Mouse (Mus musculus): Measurements from ENCODE around the gene Polr2a. TPM values are rescaled to one million over a fixed set of nuclear protein-coding genes. Genes with fewer than 3 reads are reported as not detected.

The Polr2a gene
- polyA plus RNA-seq, 1 experiment from 2014 or later = 16.4 TPM

GRCm38 (mm10) chr11:69712954-69713672 is 45.3 kb downstream of the Polr2a start:
- no peak for ATAC-seq
- WGBS = 85% methylated on average over 20 of the region's 20 CpGs

DNA sequence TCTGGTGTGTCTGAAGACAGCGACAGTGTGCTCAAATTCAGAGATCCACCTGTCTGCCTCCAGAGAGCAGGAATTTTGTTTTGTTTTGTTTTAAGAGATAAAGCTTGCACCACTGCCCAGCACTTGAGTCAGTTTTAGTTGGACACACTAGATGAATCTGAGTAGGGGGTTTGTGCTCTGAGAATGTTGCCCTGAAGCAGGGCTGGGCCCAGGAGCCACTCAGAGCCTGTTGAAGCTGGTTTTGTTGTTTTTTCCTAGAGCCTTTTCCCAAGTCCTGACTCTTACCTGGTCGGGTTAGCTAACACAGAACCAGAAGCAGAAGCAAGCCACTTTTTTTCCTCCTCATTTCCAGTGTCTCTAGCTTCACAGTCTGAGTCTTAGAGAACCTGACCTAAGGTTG is 47.4 kb downstream of the Polr2a start:
- no peaks in the 10 kb centered on the region for H3K27me3 ChIP-seq (replicated peaks; ENCODE audit: control insufficient read depth, insufficient read depth, low read length)
- peaks cover 8% of the 10 kb centered on the region for H3K4me1 ChIP-seq (replicated peaks; ENCODE audit: control insufficient read depth, insufficient read depth, low read length)
- H3K9me3 ChIP-seq (ENCODE audit: control insufficient read depth, low read length) = no peaks in the 10 kb centered on the region
- H3K4me3 ChIP-seq (replicated peaks; ENCODE audit: low read length) = no peak overlapping the region
- H3K4me2 ChIP-seq (ENCODE audit: low read length) = no peak overlapping the region
- H3K36me3 ChIP-seq (ENCODE audit: control insufficient read depth, insufficient read depth) = no peaks in the 10 kb centered on the region
- H3K27ac ChIP-seq (ENCODE audit: low read length) = no peak overlapping the region
- 83% methylated on average over 2 of the region's 2 CpGs for WGBS
- ATAC-seq = no peak
- no peak overlapping the region for H3K9ac ChIP-seq (replicated peaks; ENCODE audit: low read depth, low read length)

More at GRCm38 (mm10) chr11:69712954-69713672, 45.3 kb downstream of the Polr2a start:
- peaks cover 3% of the 10 kb centered on the region; the same call in 1 of the 2 replicates for H3K4me1 ChIP-seq (replicated peaks; ENCODE audit: control insufficient read depth, insufficient read depth, low read length)
- no peak overlapping the region for H3K27ac ChIP-seq (ENCODE audit: low read length)
- H3K9me3 ChIP-seq (ENCODE audit: control insufficient read depth, low read length) = no peaks in the 10 kb centered on the region
- no peak overlapping the region for H3K9ac ChIP-seq (replicated peaks; ENCODE audit: low read depth, low read length)
- H3K36me3 ChIP-seq (ENCODE audit: control insufficient read depth, insufficient read depth) = no peaks in the 10 kb centered on the region
- H3K4me3 ChIP-seq (replicated peaks; ENCODE audit: low read length) = no peak overlapping the region
- H3K4me2 ChIP-seq (ENCODE audit: low read length) = no peak overlapping the region
- no peaks in the 10 kb centered on the region for H3K27me3 ChIP-seq (replicated peaks; ENCODE audit: control insufficient read depth, insufficient read depth, low read length)

DNA sequence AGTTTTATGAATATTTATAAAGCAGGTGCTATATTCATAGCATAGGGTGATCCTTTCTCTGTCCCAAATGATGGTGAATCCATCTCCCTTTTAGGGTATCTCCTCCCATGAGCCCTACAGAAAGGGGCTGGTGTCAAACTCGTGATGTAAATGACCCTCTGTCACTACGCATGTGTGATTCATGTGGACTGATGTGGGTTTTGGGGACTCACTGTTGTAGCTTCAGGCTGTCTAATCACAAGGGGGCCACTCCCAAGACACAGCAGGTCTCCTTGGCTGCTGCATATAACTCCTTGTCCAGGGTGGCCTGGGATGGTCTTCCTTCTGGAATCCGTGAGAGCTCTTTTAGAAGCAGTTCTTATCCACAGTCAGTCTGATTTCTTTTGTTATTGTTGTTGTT is 48.0 kb downstream of the Polr2a start:
- 75% methylated on average over 3 of the region's 3 CpGs for WGBS
- H3K4me1 ChIP-seq (replicated peaks; ENCODE audit: control insufficient read depth, insufficient read depth, low read length) = peaks cover 8% of the 10 kb centered on the region
- no peak overlapping the region for H3K4me2 ChIP-seq (ENCODE audit: low read length)
- H3K9me3 ChIP-seq (ENCODE audit: control insufficient read depth, low read length) = no peaks in the 10 kb centered on the region
- no peaks in the 10 kb centered on the region for H3K27me3 ChIP-seq (replicated peaks; ENCODE audit: control insufficient read depth, insufficient read depth, low read length)
- no peaks in the 10 kb centered on the region for H3K36me3 ChIP-seq (ENCODE audit: control insufficient read depth, insufficient read depth)
- ATAC-seq = no peak
- no peak overlapping the region for H3K27ac ChIP-seq (ENCODE audit: low read length)
- H3K4me3 ChIP-seq (replicated peaks; ENCODE audit: low read length) = no peak overlapping the region
- no peak overlapping the region for H3K9ac ChIP-seq (replicated peaks; ENCODE audit: low read depth, low read length)

DNA sequence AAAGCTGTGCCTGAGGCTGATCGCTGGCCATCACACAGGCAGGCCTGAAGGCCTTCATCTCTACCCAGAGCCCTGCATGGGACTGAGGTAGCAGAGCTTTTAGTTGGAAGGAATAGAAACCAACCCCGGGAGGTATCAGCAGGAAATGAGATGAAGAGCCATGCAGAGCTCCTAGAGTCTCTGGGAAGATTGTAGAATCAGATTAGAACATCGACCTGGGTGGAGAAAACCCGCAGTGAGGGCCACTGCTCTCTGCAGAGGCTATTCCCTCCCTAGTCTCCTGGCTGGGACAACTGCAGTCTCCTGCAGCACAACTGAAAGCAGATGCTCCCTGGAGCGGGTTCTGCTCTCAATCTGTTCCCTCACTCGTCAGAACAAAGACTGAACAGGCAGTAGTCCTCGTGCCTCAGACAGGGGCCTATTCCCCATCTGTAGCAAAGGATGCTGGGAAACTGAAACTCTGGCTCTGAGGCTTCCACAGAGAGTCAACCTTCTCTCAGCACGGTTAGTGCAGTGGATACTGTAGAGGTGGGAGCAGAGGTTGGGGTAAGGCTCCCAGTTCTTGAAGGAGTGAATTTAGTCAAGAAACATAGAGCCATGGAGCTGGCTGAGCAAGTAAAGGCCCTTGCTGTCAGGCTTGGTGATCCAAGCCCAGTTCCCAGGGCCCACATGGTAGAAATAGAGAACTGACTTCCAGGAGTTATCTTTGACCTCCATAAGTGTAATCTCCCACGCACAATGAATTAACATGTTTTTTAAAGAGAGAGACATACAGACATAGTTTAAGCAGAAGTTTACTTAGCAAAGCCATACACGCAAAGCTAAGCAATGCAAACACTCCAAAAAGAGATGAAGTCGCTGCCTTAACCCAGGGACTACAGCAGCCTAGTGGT is 48.6 kb downstream of the Polr2a start:
- no peak overlapping the region for H3K4me3 ChIP-seq (replicated peaks; ENCODE audit: low read length)
- peak overlapping the region; percentile 28; the same call in 1 of the 2 replicates for H3K27ac ChIP-seq (ENCODE audit: low read length)
- no peak for ATAC-seq
- 54% methylated on average over 11 of the region's 11 CpGs for WGBS
- H3K9ac ChIP-seq (replicated peaks; ENCODE audit: low read depth, low read length) = no peak overlapping the region
- H3K36me3 ChIP-seq (ENCODE audit: control insufficient read depth, insufficient read depth) = no peaks in the 10 kb centered on the region
- peaks cover 8% of the 10 kb centered on the region for H3K4me1 ChIP-seq (replicated peaks; ENCODE audit: control insufficient read depth, insufficient read depth, low read length)
- no peaks in the 10 kb centered on the region for H3K27me3 ChIP-seq (replicated peaks; ENCODE audit: control insufficient read depth, insufficient read depth, low read length)
- H3K9me3 ChIP-seq (ENCODE audit: control insufficient read depth, low read length) = no peaks in the 10 kb centered on the region
- no peak overlapping the region for H3K4me2 ChIP-seq (ENCODE audit: low read length)

DNA sequence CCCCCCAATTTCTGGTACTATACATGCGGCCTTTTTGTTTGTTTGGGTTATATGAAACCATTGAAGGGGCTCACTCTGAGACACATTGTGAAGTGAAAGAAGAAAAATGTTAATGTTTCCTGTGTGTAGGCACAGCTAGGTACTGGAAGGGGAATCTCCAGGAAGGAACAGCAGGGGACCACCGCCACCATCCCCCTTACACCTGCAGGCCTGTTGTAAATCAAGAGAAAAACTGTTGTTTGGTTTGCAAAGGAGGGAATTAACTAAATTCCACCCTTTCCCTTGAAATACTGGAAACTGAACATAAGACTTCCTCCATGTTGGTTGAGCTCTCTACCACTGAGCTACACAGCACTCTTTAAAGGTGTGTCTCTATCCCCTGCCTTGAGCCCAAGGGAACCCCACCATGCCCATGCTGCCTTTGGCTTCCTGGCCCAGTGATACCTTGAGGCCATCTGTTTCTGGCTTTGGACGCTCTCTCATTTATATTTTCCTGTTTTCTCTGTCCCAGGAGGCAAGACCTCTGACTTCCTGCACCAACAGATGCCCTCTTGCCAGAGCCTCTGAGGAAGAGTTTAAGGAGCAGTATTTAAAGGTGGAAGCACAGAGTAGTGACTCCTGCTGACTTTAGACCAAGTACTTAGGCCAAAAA is 49.7 kb downstream of the Polr2a start:
- no peak for ATAC-seq
- Histone ChIP-seq H3K4me1 (replicated peaks; ENCODE audit: control insufficient read depth, insufficient read depth, low read length) (peaks cover 8% of the 10 kb centered on the region), H3K9me3 (ENCODE audit: control insufficient read depth, low read length) (no peaks in the 10 kb centered on the region), H3K9ac (replicated peaks; ENCODE audit: low read depth, low read length) (no peak overlapping the region), H3K27me3 (replicated peaks; ENCODE audit: control insufficient read depth, insufficient read depth, low read length) (no peaks in the 10 kb centered on the region), H3K27ac (ENCODE audit: low read length) (no peak overlapping the region), H3K4me3 (replicated peaks; ENCODE audit: low read length) (no peak overlapping the region), H3K36me3 (ENCODE audit: control insufficient read depth, insufficient read depth) (no peaks in the 10 kb centered on the region), H3K4me2 (ENCODE audit: low read length) (no peak overlapping the region)
- 77% methylated on average over 3 of the region's 3 CpGs for WGBS

DNA sequence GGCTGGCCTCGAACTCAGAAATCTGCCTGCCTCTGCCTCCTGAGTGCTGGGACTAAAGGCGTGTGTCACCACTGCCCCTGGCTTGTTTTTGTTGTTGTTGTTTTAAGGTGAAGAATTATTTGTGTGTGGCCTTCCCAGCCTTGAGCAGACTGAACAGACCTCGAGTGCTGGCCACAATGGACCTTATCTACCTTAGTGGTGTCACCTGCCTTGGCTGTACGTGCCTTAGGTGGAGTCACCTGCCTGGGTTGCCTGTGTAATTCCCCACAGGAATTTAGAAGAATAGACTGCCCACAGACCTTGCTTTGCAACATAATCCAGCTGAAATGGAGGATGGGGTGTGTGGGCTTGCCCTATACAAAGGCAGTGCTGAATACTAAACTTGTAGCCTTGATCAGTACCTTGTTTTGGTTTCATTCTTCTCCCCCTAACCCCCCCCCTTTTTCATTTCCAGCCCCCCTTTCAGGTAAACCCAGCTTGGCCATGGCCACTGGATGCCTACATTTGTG is 50.5 kb downstream of the Polr2a start:
- 81% methylated on average over 4 of the region's 4 CpGs for WGBS
- Histone ChIP-seq H3K27me3 (replicated peaks; ENCODE audit: control insufficient read depth, insufficient read depth, low read length) (no peaks in the 10 kb centered on the region), H3K4me1 (replicated peaks; ENCODE audit: control insufficient read depth, insufficient read depth, low read length) (peaks cover 8% of the 10 kb centered on the region), H3K27ac (ENCODE audit: low read length) (no peak overlapping the region), H3K9ac (replicated peaks; ENCODE audit: low read depth, low read length) (no peak overlapping the region), H3K36me3 (ENCODE audit: control insufficient read depth, insufficient read depth) (no peaks in the 10 kb centered on the region), H3K4me2 (ENCODE audit: low read length) (no peak overlapping the region), H3K4me3 (replicated peaks; ENCODE audit: low read length) (no peak overlapping the region), H3K9me3 (ENCODE audit: control insufficient read depth, low read length) (no peaks in the 10 kb centered on the region)
- no peak for ATAC-seq

- Histone ChIP-seq H3K36me3 (ENCODE audit: control insufficient read depth, insufficient read depth) (no peaks in the 10 kb centered on the region), H3K4me2 (ENCODE audit: low read length) (no peak overlapping the region), H3K4me3 (replicated peaks; ENCODE audit: low read length) (no peak overlapping the region), H3K9me3 (ENCODE audit: control insufficient read depth, low read length) (no peaks in the 10 kb centered on the region), H3K4me1 (replicated peaks; ENCODE audit: control insufficient read depth, insufficient read depth, low read length) (peaks cover 8% of the 10 kb centered on the region), H3K27me3 (replicated peaks; ENCODE audit: control insufficient read depth, insufficient read depth, low read length) (no peaks in the 10 kb centered on the region), H3K27ac (ENCODE audit: low read length) (no peak overlapping the region), H3K9ac (replicated peaks; ENCODE audit: low read depth, low read length) (no peak overlapping the region)
- ATAC-seq = no peak
- WGBS = 90% methylated on average over 4 of the region's 4 CpGs
These were observed 51.0 kb downstream of the Polr2a start for GRCm38 (mm10) chr11:69707480-69707847.

DNA sequence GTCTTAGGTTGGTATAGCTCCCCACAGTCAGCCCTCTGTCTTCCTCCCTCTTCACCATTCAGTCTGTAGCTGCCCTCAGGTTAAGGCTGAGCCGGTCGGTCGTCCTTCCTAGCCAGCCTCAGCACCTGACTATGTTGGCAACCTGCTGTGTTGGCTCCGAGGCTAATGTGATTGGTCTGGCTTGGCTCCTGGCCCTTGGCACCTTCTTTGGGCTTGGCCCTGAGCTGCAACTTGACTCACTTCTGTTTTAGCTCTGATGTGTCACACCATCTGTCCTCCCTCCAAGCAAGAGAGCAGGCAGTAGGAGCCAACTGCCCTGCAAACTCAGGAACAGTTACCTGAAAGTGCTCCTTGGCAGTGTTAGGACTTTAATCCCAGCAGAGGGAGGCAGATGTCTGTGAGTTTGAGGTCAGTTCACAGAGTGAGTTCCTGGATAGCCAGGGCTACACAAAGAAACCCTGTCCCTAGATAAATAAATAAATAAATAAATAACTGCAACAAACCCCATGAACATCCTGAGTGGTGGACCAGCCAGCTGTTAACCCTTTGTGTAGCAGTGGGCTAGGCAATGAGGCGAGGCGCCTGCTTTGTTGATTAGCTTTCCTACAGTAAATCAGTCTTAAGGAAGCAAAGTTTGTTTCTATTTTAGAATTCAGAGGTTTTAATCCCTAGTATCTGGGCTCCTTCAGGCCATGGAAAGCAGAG is 51.5 kb downstream of the Polr2a start:
- peaks cover 8% of the 10 kb centered on the region for H3K4me1 ChIP-seq (replicated peaks; ENCODE audit: control insufficient read depth, insufficient read depth, low read length)
- H3K4me2 ChIP-seq (ENCODE audit: low read length) = no peak overlapping the region
- no peak overlapping the region for H3K4me3 ChIP-seq (replicated peaks; ENCODE audit: low read length)
- H3K9me3 ChIP-seq (ENCODE audit: control insufficient read depth, low read length) = no peaks in the 10 kb centered on the region
- H3K27me3 ChIP-seq (replicated peaks; ENCODE audit: control insufficient read depth, insufficient read depth, low read length) = no peaks in the 10 kb centered on the region
- ATAC-seq = peak; percentile 31; the same call in 1 of the 2 replicates
- no peak overlapping the region; the same call in 1 of the 2 replicates for H3K9ac ChIP-seq (replicated peaks; ENCODE audit: low read depth, low read length)
- H3K27ac ChIP-seq (ENCODE audit: low read length) = no peak overlapping the region
- no peaks in the 10 kb centered on the region for H3K36me3 ChIP-seq (ENCODE audit: control insufficient read depth, insufficient read depth)
- 36% methylated on average over 6 of the region's 6 CpGs for WGBS
